Mouse (Mus musculus) cortical plate, adult 2 months (tissue): ENCODE measurements around the gene Ppbp.

ENCODE experiments used
- CTCF ChIP-seq: fragments of 200-500 bp; IDR thresholded peaks from 2 replicates; pipeline ENCODE4 v1.5.1; 2011; ENCODE audit warnings: mild to moderate bottlenecking, control low read depth, low read length; ENCODE audit not compliant: insufficient read depth; ENCODE audit errors: extremely low read depth
- POLR2A ChIP-seq: fragments of 200-500 bp; IDR thresholded peaks from 2 replicates; pipeline ENCODE4 v1.6.1; 2011; ENCODE audit warnings: mild to moderate bottlenecking, low read length, control low read depth; ENCODE audit not compliant: insufficient read depth; ENCODE audit errors: extremely low read depth

DNA sequence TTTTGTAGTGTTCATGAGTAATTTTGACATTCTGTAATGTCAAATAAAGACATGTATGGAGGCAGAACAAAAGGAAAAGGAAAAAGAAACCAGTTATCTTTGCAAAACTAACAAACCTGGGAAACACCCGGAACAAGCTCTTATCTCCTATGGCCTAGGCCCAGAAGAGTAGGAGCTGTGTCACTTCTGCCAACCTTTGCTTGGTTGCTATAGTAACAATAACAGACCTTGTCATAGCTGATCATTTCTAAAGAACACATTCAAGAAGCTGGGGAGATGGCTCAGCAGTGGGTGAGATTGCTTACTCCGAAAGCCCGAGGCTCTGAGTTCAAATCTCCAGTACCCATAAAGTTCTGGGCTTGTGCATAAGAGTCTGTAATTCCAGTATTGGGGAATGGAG is 45.7 kb upstream of the Ppbp start:
- no peak for TF ChIP-seq CTCF
- TF ChIP-seq POLR2A: no peak
